Mouse (Mus musculus) MEL (cell line): ENCODE results near the gene Helz.

Experiments used
- CHD2 ChIP-seq: IDR thresholded peaks from 2 replicates; pipeline ENCODE4 v1.6.1; 2011; ENCODE audit warnings: low read length, improper control_type of control experiment
- CTCF ChIP-seq, 3 experiments: IDR thresholded peaks in 2 of 3; conservative IDR thresholded peaks in 1 of 3; 2 replicates each; pipeline ENCODE4 v1.5.1; 2011 to 2012; ENCODE audit warnings: low read length in 3 of 3, low read depth in 2 of 3, mild to moderate bottlenecking in 2 of 3, improper control_type of control experiment in 1 of 3, inconsistent platforms in 1 of 3, mixed read lengths in 1 of 3, moderate library complexity in 1 of 3; ENCODE audit not compliant: control insufficient read depth in 1 of 3, insufficient read depth in 1 of 3, poor library complexity in 1 of 3, severe bottlenecking in 1 of 3
- EP300 ChIP-seq, 2 experiments: IDR thresholded peaks; 2 replicates each; pipeline ENCODE4 v1.6.1; 2011; ENCODE audit warnings: improper control_type of control experiment in 2 of 2, low read length in 2 of 2, low read depth in 1 of 2, mild to moderate bottlenecking in 1 of 2
- GATA1 ChIP-seq: IDR thresholded peaks from 2 replicates; pipeline ENCODE4 v1.6.1; 2011; ENCODE audit warnings: low read depth, low read length, improper control_type of control experiment
- MEF2A ChIP-seq: IDR thresholded peaks from 2 replicates; pipeline ENCODE4 v1.6.1; 2014; ENCODE audit warnings: low read depth, mild to moderate bottlenecking, inconsistent platforms, low read length, improper control_type of control experiment; ENCODE audit not compliant: poor library complexity, insufficient replicate concordance, severe bottlenecking; ENCODE audit errors: extremely low read depth
- NELFE ChIP-seq: IDR thresholded peaks from 2 replicates; pipeline ENCODE4 v1.6.1; 2011; ENCODE audit warnings: low read depth, low read length, improper control_type of control experiment
- POLR2A ChIP-seq, 2 experiments: IDR thresholded peaks; 2 replicates each; pipeline ENCODE4 v1.6.1; 2011 to 2012; ENCODE audit warnings: low read length in 2 of 2, mild to moderate bottlenecking in 2 of 2, control low read depth in 1 of 2, improper control_type of control experiment in 1 of 2, low read depth in 1 of 2, moderate library complexity in 1 of 2; ENCODE audit not compliant: control insufficient read depth in 1 of 2, insufficient read depth in 1 of 2, poor library complexity in 1 of 2
- RCOR1 ChIP-seq: IDR thresholded peaks from 2 replicates; pipeline ENCODE4 v1.6.1; 2012; ENCODE audit warnings: low read depth, mild to moderate bottlenecking, inconsistent platforms, low read length, improper control_type of control experiment
- SMC3 ChIP-seq: IDR thresholded peaks from 2 replicates; pipeline ENCODE4 v1.6.1; 2011; ENCODE audit warnings: low read depth, low read length, improper control_type of control experiment
- USF1 ChIP-seq: IDR thresholded peaks from 2 replicates; pipeline ENCODE4 v1.6.1; 2014; ENCODE audit warnings: low read depth, mild to moderate bottlenecking, inconsistent platforms, low read length, improper control_type of control experiment, moderate library complexity
- ZC3H11A ChIP-seq: IDR thresholded peaks from 2 replicates; pipeline ENCODE4 v1.6.1; 2012; ENCODE audit warnings: low read depth, mild to moderate bottlenecking, inconsistent platforms, low read length, improper control_type of control experiment
- ZNF384 ChIP-seq: IDR thresholded peaks from 2 replicates; pipeline ENCODE4 v1.6.1; 2012; ENCODE audit warnings: low read depth, mild to moderate bottlenecking, inconsistent platforms, low read length, improper control_type of control experiment

GRCm38 (mm10) chr11:107584660-107585451 is 37.1 kb downstream of the Helz start:
- TF ChIP-seq SMC3 (no peak), CTCF (IDR thresholded peaks at IDR 0.05 in 2 of 3, conservative IDR thresholded peaks at IDR 0.05 in 1 of 3; ENCODE audit: control insufficient read depth in 1 of 3, insufficient read depth in 1 of 3, low read depth in 2 of 3, low read length in 3 of 3, poor library complexity in 1 of 3, severe bottlenecking in 1 of 3) (no peak), RCOR1 (no peak), USF1 (no peak), POLR2A (IDR thresholded peaks at IDR 0.05; ENCODE audit: control insufficient read depth in 1 of 2, insufficient read depth in 1 of 2, low read depth in 1 of 2, low read length in 2 of 2, poor library complexity in 1 of 2) (no peak), ZC3H11A (no peak), GATA1 (no peak), EP300 (IDR thresholded peaks at IDR 0.05; ENCODE audit: low read depth in 1 of 2, low read length in 2 of 2) (no peak), MEF2A (no peak), CHD2 (no peak), ZNF384 (no peak), NELFE (no peak)
